Mouse (Mus musculus): Measurements from ENCODE around the gene Cd86. TPM values are rescaled to one million over a fixed set of nuclear protein-coding genes. Genes with fewer than 3 reads are reported as not detected.

The Cd86 gene
- polyA plus RNA-seq, 2 experiments = 1.7 to 2.4 TPM

DNA sequence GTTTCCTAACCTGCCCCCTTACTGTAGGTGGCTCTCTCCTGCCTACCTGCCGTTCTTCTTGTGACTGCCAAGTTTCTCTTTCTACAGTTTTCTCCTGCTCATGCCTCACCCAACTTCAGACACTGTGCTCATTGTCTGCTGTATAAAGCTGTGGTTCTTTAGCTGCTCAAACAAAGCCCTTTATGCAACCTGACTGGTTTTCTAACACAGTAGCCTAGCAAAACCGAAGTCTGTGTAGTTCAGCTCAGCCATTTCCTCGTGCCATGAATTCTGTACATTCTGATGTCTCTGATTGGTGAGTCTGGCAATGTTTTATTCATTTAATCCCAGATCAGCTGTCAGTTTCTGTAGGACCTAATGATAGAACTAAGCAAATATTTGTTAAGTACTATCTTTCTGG lies 25.6 kb upstream of the Cd86 start:
- Histone ChIP-seq H3K27ac (replicated peaks; ENCODE audit: low read depth, low read length) (no peak overlapping the region), H3K4me2 (replicated peaks; ENCODE audit: low read depth, low read length, severe bottlenecking) (no peak overlapping the region), H3K27me3 (ENCODE audit: control insufficient read depth, insufficient read depth, low read length) (no peaks in the 10 kb centered on the region; the same call in 1 of the 2 replicates), H3K36me3 (ENCODE audit: control insufficient read depth, insufficient read depth, low read length) (no peaks in the 10 kb centered on the region), H3K4me3 (replicated peaks; ENCODE audit: low read length) (no peak overlapping the region), H3K9me3 (ENCODE audit: control insufficient read depth, low read length) (no peaks in the 10 kb centered on the region), H3K9ac (ENCODE audit: low read depth, low read length, severe bottlenecking) (no peak overlapping the region), H3K4me1 (ENCODE audit: control insufficient read depth, insufficient read depth, low read length) (peaks cover 6% of the 10 kb centered on the region)
- no peak for ATAC-seq (ENCODE audit: low FRiP score, low read depth)
- WGBS = 71% methylated on average over 3 of the region's 3 CpGs
- TF ChIP-seq POLR2A (IDR thresholded peaks at IDR 0.05; ENCODE audit: borderline replicate concordance, extremely low read depth, insufficient read depth, insufficient read length) = no peak
- DNase-seq (ENCODE audit: low spot score) = no peak

DNA sequence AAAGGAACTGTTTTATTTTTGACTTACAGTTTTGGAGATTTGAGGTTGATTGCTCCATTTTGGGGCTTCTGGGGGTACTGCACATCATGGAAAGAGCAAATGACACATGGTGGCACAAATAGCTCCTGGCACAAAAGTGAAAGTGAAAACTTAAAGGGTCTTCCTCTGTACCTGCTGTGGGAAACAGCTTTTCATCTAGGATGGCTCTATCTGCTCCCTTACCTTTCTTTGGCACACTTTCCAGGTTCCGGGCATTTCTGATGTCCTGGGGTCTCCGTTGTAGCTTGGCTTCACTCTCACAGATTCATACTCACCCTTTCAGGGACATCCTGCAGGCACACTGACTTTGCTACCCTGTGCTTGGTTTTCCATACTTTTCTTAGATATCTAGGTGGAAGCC lies 22.2 kb upstream of the Cd86 start:
- H3K27me3 ChIP-seq (ENCODE audit: control insufficient read depth, insufficient read depth, low read length) = no peaks in the 10 kb centered on the region
- no peak overlapping the region for H3K4me3 ChIP-seq (replicated peaks; ENCODE audit: low read length)
- DNase-seq (ENCODE audit: low spot score) (no peak), ATAC-seq (ENCODE audit: low FRiP score, low read depth) (no peak)
- no peak overlapping the region for H3K9ac ChIP-seq (ENCODE audit: low read depth, low read length, severe bottlenecking)
- H3K9me3 ChIP-seq (ENCODE audit: control insufficient read depth, low read length) = no peaks in the 10 kb centered on the region
- H3K4me2 ChIP-seq (replicated peaks; ENCODE audit: low read depth, low read length, severe bottlenecking) = no peak overlapping the region
- H3K27ac ChIP-seq (replicated peaks; ENCODE audit: low read depth, low read length) = no peak overlapping the region
- 84% methylated on average over 2 of the region's 2 CpGs for WGBS
- no peak for TF ChIP-seq POLR2A (IDR thresholded peaks at IDR 0.05; ENCODE audit: borderline replicate concordance, extremely low read depth, insufficient read depth, insufficient read length)
- no peaks in the 10 kb centered on the region for H3K4me1 ChIP-seq (ENCODE audit: control insufficient read depth, insufficient read depth, low read length)
- H3K36me3 ChIP-seq (ENCODE audit: control insufficient read depth, insufficient read depth, low read length) = no peaks in the 10 kb centered on the region

DNA sequence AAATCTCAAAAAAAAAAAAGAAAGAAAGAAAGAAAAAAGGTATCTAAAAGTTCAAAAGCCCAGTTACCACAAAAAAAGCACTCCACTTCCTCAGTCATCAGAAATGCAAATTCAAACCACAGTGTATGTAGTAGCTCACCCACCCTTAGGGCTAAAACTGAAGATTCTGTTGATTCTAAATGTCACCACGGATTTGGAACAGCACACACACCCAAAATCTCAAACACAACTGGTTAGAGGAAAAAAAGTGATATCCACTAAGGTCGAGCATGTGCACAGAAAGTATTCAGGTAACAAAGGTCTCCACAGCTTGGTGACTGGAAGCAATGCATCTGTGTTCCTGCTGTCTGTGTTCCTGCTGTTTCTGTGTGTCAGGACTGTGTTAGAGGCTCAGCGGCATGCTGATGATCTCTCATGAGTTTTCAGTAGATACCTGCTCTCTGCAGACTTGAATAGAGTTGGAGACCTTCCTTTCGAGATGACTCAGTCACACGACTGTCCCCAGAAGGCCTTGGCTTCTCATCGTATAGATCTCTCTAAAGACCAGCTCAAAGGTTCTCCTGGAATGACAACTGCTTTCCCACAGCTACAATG lies 18.5 kb upstream of the Cd86 start:
- no peak for ATAC-seq (ENCODE audit: low FRiP score, low read depth)
- TF ChIP-seq POLR2A (IDR thresholded peaks at IDR 0.05; ENCODE audit: borderline replicate concordance, extremely low read depth, insufficient read depth, insufficient read length) = no peak
- 75% methylated on average over 6 of the region's 6 CpGs for WGBS

DNA sequence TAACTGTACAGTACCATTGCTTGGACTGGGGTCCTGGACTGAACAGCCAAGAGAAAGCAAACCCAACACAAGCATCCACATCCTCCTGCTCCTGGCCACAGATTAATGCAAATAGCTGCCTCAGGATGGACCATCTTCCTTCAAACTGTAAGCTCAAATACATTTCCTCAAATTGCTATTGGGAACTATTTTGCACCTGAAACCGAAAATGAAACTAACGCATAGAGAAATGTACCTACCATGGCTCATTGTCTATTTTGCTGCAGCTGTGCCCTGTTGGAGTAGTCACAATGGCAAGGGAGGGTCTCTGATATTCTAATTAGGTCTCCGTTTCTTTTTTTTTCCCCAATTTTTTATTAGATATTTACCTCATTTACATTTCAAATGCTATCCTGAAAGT lies 15.9 kb upstream of the Cd86 start:
- Histone ChIP-seq H3K9me3 (ENCODE audit: control insufficient read depth, low read length) (no peaks in the 10 kb centered on the region), H3K4me1 (ENCODE audit: control insufficient read depth, insufficient read depth, low read length) (no peaks in the 10 kb centered on the region), H3K27me3 (ENCODE audit: control insufficient read depth, insufficient read depth, low read length) (no peaks in the 10 kb centered on the region), H3K36me3 (ENCODE audit: control insufficient read depth, insufficient read depth, low read length) (no peaks in the 10 kb centered on the region), H3K4me3 (replicated peaks; ENCODE audit: low read length) (no peak overlapping the region), H3K9ac (ENCODE audit: low read depth, low read length, severe bottlenecking) (no peak overlapping the region), H3K27ac (replicated peaks; ENCODE audit: low read depth, low read length) (no peak overlapping the region), H3K4me2 (replicated peaks; ENCODE audit: low read depth, low read length, severe bottlenecking) (no peak overlapping the region)
- no peak for TF ChIP-seq POLR2A (IDR thresholded peaks at IDR 0.05; ENCODE audit: borderline replicate concordance, extremely low read depth, insufficient read depth, insufficient read length)
- 91% methylated on average over 3 of the region's 3 CpGs for whole genome bisulfite sequencing
- ATAC-seq (ENCODE audit: low FRiP score, low read depth) (no peak), DNase-seq (ENCODE audit: low spot score) (no peak)

More for the DNA sequence above, 18.5 kb upstream of the Cd86 start:
- Histone ChIP-seq H3K4me3 (replicated peaks; ENCODE audit: low read length) (no peak overlapping the region), H3K4me1 (ENCODE audit: control insufficient read depth, insufficient read depth, low read length) (no peaks in the 10 kb centered on the region), H3K9ac (ENCODE audit: low read depth, low read length, severe bottlenecking) (no peak overlapping the region), H3K4me2 (replicated peaks; ENCODE audit: low read depth, low read length, severe bottlenecking) (no peak overlapping the region), H3K36me3 (ENCODE audit: control insufficient read depth, insufficient read depth, low read length) (no peaks in the 10 kb centered on the region), H3K27ac (replicated peaks; ENCODE audit: low read depth, low read length) (no peak overlapping the region), H3K27me3 (ENCODE audit: control insufficient read depth, insufficient read depth, low read length) (no peaks in the 10 kb centered on the region), H3K9me3 (ENCODE audit: control insufficient read depth, low read length) (no peaks in the 10 kb centered on the region)
- no peak for DNase-seq (ENCODE audit: low spot score)

DNA sequence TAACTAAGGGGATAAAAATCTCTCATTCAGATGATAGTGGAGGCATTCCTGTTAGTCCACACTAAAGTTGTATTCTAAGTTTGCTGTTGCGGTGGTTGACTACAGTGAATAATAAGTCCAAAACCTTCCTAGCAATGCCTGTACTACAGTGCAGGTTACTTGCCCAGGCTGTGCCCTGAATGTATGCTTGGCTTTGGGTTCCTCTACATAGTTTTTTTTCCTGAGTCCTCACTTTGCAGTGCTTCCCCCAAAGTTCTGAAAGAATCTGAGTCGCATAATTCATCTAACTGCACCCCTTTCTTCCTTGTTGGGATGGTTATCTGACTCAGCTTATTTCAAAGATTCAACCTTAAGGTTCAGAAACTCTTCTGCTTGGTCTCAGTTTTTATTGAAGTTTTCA lies 10.0 kb upstream of the Cd86 start:
- no peak overlapping the region for H3K4me3 ChIP-seq (replicated peaks; ENCODE audit: low read length)
- H3K27me3 ChIP-seq (ENCODE audit: control insufficient read depth, insufficient read depth, low read length) = no peaks in the 10 kb centered on the region
- WGBS = 94% methylated on average over 2 of the region's 2 CpGs
- H3K4me2 ChIP-seq (replicated peaks; ENCODE audit: low read depth, low read length, severe bottlenecking) = no peak overlapping the region
- ATAC-seq (ENCODE audit: low FRiP score, low read depth) = no peak
- no peak overlapping the region for H3K9ac ChIP-seq (ENCODE audit: low read depth, low read length, severe bottlenecking)
- H3K9me3 ChIP-seq (ENCODE audit: control insufficient read depth, low read length) = no peaks in the 10 kb centered on the region
- H3K36me3 ChIP-seq (ENCODE audit: control insufficient read depth, insufficient read depth, low read length) = no peaks in the 10 kb centered on the region
- H3K4me1 ChIP-seq (ENCODE audit: control insufficient read depth, insufficient read depth, low read length) = no peaks in the 10 kb centered on the region
- no peak for DNase-seq (ENCODE audit: low spot score)
- TF ChIP-seq POLR2A (IDR thresholded peaks at IDR 0.05; ENCODE audit: borderline replicate concordance, extremely low read depth, insufficient read depth, insufficient read length) = no peak
- H3K27ac ChIP-seq (replicated peaks; ENCODE audit: low read depth, low read length) = no peak overlapping the region

DNA sequence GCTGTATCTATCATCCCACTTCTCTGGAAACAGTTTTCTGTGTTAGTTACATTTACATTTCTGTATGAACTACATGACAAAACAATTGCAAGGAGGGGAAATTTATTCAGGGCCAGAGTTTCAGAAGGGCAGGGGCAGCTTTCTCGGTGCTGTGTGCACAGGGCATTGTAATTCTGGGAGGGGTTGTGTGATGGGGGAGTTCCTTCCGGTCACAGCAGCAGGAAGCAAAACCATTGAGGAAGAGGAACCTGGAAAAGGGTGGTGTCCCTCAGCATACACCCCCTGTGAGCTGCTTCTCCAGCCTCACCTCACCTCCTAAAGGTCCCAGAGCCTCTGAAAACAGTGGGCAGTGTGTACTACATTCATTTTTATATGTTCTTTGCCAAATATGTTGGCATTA lies 9.4 kb upstream of the Cd86 start:
- H3K4me3 ChIP-seq (replicated peaks; ENCODE audit: low read length) = no peak overlapping the region

More for the DNA sequence above, 9.4 kb upstream of the Cd86 start:
- no peaks in the 10 kb centered on the region for H3K27me3 ChIP-seq (ENCODE audit: control insufficient read depth, insufficient read depth, low read length)
- H3K9me3 ChIP-seq (ENCODE audit: control insufficient read depth, low read length) = no peaks in the 10 kb centered on the region
- TF ChIP-seq POLR2A (IDR thresholded peaks at IDR 0.05; ENCODE audit: borderline replicate concordance, extremely low read depth, insufficient read depth, insufficient read length) = no peak
- DNase-seq (ENCODE audit: low spot score) (no peak), ATAC-seq (ENCODE audit: low FRiP score, low read depth) (no peak)
- H3K27ac ChIP-seq (replicated peaks; ENCODE audit: low read depth, low read length) = no peak overlapping the region
- no peaks in the 10 kb centered on the region for H3K36me3 ChIP-seq (ENCODE audit: control insufficient read depth, insufficient read depth, low read length)
- 51% methylated on average over 2 of the region's 2 CpGs for WGBS
- H3K4me2 ChIP-seq (replicated peaks; ENCODE audit: low read depth, low read length, severe bottlenecking) = no peak overlapping the region
- H3K9ac ChIP-seq (ENCODE audit: low read depth, low read length, severe bottlenecking) = no peak overlapping the region
- no peaks in the 10 kb centered on the region for H3K4me1 ChIP-seq (ENCODE audit: control insufficient read depth, insufficient read depth, low read length)
